Mouse (Mus musculus): ENCODE data around the gene Grid2. TPM values are rescaled to one million over a fixed set of nuclear protein-coding genes. Genes with fewer than 3 reads are reported as not detected.

Grid2 gene
- total RNA-seq, 2 experiments from 2014 or later = 13.0 to 14.4 TPM

DNA sequence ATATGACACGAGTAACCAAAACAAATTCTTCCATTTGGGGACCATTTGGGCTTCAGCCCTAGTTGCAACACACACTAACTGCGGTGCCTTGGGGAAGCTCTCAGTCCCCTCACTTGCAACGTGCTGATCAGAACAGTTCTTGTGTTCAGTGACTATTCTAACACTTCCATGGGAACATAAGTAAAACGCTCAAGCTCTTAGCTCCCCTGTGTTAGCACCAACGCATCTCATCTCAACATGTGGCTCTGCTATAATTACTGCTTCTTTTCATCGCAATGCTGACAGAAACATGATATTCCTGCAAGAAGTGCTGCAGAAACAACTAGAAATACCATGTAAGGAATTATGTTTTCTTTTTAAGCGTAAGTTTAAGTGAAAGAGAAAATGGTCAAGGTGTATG lies 1340.6 kb downstream of the Grid2 start:
- no peak for DNase-seq (ENCODE audit: low spot score in 2 of 2)

GRCm38 (mm10) chr6:64596835-64597234 lies 1341.2 kb downstream of the Grid2 start:
- no peak for DNase-seq (ENCODE audit: low spot score in 2 of 2)

DNA sequence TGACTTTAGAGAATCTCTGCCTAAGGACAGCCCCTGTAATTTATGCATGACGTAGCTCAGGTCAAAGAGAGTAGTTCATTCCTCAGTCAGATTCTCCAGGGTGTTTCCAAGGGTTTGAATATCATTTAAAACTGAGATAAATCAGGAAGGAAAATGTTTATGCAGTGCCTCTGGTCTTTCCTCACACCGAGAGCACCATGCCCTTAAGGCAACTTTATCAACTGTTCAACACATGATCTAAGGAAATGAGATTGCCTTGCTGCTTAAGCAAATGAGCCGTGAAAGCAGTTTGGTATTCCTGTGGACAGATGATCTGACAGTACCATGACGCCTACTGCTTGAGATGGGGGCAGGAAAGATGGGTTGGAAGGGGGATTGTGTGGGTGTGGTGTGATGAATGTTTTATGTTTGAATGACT lies 1342.5 kb downstream of the Grid2 start:
- DNase-seq (ENCODE audit: low spot score in 2 of 2) = peak; percentile 50 to 82

DNA sequence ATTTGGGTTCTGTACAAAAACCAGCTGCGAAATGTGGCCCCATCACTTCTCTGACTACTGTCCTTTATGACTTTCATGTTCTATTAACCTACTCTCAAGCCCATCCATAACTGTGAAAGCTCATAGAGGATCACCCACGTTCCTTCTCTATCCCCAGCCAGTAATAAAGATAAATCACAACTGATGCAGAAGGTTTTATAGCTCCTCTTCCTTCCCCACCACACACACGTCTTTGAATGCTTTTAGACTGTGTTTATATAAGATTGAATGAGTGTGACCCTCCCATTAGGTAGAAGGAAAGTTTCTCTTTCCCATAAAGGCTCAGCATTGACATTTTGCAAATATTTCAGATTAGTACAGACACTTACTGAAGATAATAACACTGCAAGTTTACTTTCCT lies 1350.1 kb downstream of the Grid2 start:
- no peak for DNase-seq (ENCODE audit: low spot score in 2 of 2)

DNA sequence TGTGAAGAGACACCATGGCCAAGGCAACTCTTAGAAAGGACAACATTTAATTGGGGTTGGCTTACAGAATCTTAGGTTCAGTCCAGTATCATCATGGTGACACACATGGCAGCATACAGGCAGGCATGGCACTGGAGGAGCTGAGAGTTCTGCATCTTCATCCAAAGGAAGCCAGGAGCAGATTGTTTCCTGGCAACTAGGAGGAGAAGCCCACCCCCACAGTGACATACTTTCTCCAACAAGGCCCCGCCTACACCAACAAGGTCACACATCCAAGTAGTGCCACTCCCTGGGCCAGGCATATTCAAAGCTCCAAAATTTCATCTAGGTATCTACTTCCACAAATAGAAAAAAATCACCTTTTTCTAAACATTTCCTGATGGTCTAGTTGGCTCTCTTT lies 1351.4 kb downstream of the Grid2 start:
- no peak for DNase-seq (ENCODE audit: low spot score in 2 of 2)

DNA sequence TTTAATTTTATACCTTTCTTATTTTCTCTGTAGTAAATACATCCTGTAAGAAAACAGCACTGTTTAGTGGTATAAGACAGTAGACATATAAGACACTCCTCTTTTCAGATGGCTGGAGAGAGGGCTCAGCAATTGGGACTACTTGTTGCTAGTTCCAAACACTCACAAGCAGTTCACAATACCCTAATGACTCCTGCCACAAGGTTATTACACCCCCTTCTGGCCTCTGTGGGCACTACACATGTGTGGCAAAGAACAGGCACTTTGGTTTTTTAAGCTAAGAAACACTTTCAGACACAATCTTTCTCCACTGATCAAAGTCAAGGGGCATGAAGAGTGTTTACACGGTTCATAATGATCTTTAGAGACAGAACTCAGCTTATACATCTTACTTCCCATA lies 1352.3 kb downstream of the Grid2 start:
- DNase-seq (ENCODE audit: low spot score in 2 of 2) = peak in 1 of 2 experiments; percentile 69

DNA sequence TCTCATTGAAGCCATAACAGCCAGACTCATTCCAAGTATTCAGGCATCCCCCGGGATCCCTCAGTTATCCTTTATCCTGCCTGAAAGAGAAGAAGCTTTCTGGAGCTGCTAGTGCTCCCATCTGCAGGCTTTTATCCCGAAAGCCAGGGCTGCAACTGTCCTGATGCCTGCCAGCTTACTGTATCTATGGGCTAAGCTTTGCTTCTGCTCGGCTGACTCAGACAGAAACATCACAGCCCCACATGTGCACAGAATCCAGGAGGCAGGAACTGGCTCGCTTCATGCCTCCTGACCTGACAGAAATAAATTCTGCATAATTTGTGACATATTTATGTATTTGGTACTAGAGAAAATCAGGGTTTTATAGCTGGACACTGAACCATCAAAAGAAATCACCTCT lies 1361.2 kb downstream of the Grid2 start:
- DNase-seq (ENCODE audit: low spot score in 2 of 2) = no peak

DNA sequence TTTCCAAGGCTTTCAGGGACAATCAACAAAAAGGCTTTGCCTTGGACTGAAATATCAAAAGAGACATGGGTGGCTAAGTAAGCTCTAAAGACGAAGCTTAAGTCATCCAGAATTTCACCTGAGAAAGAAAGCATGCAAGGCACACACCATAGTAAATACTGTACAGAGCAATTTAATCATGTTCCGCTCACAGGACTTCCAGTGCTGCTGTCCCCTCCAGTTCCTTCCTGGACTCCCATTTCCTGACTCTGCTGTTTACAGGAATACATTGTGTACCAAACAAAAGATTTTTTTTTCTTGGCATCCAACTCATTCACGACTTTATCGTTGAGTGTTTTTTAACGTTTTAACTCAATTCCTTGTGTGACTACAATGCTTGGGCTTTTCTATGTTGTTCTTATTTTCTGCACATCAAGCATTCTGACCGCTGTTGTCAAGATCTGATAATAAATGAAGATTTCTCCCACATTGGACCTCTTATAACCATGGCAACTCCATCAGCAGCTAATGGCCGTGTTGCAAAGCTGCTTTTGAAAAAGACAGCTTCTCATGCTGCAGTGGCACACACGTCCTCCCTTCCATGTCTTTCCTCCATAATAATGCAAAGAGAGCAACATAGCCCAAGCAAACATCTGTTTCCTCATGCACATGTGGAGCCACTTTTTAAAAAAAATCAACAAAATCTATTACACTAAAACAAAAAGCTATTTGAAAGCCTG lies 1361.9 kb downstream of the Grid2 start:
- no peak for DNase-seq (ENCODE audit: low spot score in 2 of 2)

GRCm38 (mm10) chr6:64623404-64623803 lies 1367.7 kb downstream of the Grid2 start:
- no peak for DNase-seq (ENCODE audit: low spot score in 2 of 2)

DNA sequence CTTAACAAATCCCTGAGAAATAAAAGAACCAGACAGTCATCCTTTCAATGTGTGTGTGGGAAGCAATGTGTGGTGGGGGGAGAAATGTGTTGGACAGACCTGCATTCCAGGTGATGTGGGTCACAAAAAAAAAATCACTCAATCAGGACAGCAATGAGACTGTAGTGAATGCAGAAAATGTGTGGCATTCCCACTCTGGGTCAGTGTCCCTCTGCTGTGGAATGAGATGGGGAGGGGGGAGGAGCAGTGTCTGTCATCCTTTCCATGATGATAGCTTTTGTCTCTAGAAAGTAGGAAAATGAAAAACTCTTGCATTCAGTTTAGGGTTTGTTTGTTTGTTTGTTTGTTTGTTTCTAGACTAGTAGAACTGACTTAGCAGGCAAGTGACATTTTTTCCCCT lies 1392.0 kb downstream of the Grid2 start:
- no peak for DNase-seq (ENCODE audit: low spot score in 2 of 2)

GRCm38 (mm10) chr6:64648196-64648595 lies 1392.5 kb downstream of the Grid2 start:
- DNase-seq (ENCODE audit: low spot score in 2 of 2) = no peak

GRCm38 (mm10) chr6:64649296-64650226 lies 1393.9 kb downstream of the Grid2 start:
- DNase-seq (ENCODE audit: low spot score in 2 of 2) = peak; percentile 48 to 86

DNA sequence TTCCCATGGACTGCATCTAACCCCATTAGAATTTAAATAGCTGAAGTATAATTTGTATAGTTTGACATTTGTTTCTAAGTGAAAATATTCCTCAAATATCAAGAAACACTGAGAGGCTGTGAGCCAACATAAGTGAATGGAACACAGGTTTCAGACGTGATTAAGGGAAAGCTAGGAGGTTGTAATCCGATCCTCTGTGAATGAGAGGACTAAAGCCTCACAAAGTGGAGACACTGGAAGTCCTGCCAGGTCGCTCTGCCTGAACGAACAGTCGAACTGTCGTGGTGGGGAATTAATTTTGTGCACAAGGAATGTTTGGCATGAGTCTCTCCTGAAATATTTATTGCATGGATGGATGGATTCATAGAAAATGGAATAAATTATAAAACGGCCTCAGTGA lies 1395.1 kb downstream of the Grid2 start:
- DNase-seq (ENCODE audit: low spot score in 2 of 2) = no peak

GRCm38 (mm10) chr6:64671010-64671409 lies 1415.3 kb downstream of the Grid2 start:
- peak in 1 of 2 experiments; percentile 32 for DNase-seq (ENCODE audit: low spot score in 2 of 2)

- DNase-seq (ENCODE audit: low spot score in 2 of 2) = no peak
Measured at GRCm38 (mm10) chr6:64678815-64679214, 1423.1 kb downstream of the Grid2 start.

- DNase-seq (ENCODE audit: low spot score in 2 of 2) = peak; percentile 30 to 63
Measured at GRCm38 (mm10) chr6:64683974-64684373, 1428.3 kb downstream of the Grid2 start.

- peak; percentile 15 to 70 for DNase-seq (ENCODE audit: low spot score in 2 of 2)
Measured at GRCm38 (mm10) chr6:64684973-64685372, 1429.3 kb downstream of the Grid2 start.

DNA sequence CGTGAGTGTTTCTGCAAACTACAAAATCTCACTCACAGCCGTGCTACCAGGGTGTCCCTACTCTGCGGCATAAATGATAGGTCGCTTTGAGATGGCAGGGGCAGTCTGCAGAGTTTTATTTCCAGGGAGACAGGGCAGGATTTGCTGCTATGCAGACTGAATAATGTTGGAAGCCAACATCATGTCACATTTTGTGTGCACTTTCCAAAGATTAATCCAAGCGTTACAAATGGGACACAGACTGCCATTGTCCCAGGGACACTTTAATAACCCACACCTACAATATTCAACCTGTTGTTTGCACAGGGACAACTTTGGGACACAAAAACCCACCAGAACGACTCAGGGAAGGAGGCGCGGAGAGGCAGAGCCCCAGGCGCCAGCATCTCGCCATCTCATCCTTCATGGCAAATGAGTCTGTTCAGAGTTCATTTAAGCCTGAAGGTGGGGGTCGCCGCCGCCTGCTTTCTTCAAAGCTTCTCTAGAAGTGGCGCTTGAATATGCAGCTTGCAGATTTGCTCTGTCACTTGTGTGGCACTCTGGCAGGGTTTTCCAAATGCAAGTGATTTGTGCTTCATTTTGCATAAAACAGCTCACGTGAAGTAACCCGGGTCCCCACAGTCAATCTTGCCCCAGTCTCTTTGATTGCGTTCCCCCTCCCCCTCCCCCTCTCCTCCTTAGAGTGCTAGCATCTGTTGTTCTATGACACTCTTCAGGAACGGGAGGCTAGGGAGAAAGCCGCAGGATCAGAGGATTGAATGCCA lies 1432.7 kb downstream of the Grid2 start:
- DNase-seq (ENCODE audit: low spot score in 2 of 2) = no peak

DNA sequence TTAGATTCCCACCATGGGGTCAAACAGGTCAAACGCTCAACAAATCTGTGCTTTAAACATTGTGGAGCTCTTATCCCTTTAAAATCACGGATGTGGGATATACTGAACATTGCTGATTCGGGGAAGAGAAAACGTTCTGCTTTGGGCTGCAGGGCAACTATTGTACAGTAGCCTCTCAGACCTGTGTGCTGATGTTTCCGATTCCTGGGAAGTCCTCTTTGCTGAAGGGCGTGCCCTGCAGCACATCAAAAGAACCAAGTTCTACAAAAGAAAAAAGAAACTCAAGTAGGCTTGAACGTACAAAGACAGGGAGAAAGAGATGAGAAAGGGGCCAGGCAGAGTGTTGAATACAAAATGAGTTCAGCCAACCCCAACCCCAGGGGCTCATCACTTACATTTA lies 1439.0 kb downstream of the Grid2 start:
- DNase-seq (ENCODE audit: low spot score in 2 of 2) = no peak

- no peak for DNase-seq (ENCODE audit: low spot score in 2 of 2)
Measured at GRCm38 (mm10) chr6:64703659-64704058, 1448.0 kb downstream of the Grid2 start.

- no peak for DNase-seq (ENCODE audit: low spot score in 2 of 2)
Measured at GRCm38 (mm10) chr6:64727751-64728403, 1472.2 kb downstream of the Grid2 start.

Measured in layer of hippocampus, adult 18-20 months (tissue).